Mouse (Mus musculus): ENCODE results near the gene Mapkapk3.
"Not testable (repeated sequence)": the region's sequence is repeated elsewhere in the genome, so short reads cannot be mapped to it uniquely, and the experiment has no call there.

The Mapkapk3 gene

DNA sequence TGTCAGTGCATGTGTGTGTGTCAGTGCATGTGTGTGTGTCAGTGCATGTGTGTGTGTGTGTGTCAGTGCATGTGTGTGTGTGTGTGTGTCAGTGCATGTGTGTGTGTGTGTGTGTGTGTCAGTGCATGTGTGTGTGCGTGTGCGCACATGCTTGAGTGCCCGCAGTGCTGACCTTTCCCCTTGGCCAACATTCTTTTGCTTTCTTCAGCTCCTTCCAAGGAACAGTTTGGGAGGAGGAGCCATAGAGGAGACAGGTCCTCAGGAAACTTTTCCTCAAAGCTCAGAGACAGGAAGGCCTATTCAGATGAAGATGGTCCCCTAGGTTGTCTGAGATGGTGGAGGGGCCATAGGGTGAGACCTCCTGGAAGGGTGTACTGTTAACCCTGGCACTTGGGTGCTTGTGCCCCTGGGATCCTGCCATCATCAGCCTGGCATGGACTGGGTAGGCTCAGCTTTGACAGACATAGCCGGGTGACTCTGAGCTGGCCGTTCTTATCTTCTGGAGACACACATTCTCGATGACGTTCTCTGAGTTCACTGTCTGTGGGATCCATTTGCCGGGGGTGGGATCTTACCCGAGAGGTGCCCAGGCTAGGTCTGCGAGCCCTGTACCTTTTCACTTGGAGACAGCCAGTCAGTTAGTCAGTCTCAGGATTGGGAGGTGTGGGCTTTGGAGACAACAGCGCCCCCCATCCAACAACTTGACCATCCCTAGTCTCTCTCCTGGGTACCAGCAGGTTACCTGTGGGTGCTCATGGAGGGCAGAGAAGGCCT lies 17.6 kb upstream of the Mapkapk3 start:
- peak; percentile 37 for DNase-seq (ENCODE audit: low spot score)

DNA sequence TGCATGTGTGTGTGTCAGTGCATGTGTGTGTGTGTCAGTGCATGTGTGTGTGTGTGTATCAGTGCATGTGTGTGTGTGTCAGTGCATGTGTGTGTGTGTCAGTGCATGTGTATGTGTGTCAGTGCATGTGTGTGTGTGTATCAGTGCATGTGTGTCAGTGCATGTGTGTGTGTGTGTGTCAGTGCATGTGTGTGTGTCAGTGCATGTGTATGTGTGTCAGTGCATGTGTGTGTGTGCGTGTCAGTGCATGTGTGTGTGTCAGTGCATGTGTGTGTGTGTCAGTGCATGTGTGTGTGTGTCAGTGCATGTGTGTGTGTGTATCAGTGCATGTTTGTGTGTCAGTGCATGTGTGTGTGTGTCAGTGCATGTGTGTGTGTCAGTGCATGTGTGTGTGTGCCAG lies 17.0 kb upstream of the Mapkapk3 start:
- DNase-seq (ENCODE audit: low spot score) = not testable (repeated sequence)

DNA sequence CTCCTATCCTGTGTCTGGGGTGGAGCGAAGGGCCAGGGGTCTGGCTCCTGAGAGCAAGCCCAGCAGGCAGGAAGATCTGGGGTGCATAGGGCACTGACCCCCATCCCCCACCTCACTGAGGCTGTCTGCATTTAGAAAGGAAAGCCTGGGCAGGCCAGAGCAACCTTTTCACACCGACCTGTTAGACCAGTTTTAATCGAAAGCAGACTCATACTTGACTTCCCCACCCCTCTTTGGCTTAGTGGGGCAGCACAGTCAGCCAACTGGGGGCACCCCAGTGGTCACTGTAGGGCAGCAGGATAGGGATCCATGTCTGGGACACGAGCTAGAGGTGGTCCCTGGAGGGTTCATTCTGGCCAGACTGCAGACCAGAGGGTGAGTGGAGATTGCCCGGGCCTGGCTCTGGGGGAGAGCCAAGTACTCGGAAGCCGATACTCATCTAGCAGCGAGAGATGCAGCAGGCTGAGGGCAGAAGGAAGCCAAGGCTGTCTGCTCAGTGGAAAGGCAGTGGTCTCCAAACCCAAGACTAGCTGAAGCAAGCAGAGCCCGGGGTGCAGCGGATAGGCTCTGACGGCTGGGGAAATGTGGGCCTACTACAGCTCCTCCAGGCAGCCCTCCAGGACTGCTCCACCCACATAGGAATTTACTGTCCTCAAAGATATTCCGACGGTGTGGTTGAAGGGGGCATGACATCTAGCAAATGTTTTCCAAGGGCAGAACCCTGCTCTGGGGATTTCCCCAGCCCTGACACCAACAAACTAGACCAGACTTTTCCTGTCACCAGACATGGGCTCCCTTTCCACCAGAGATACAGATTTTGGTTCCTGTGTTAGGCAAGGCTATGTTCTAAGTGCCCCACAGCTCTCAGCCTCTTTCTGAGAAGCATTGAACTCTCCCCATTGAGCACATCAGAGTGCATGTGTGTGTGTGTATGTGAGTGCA lies 16.2 kb upstream of the Mapkapk3 start:
- DNase-seq (ENCODE audit: low spot score) = peak; percentile 49

- no peak for DNase-seq (ENCODE audit: low spot score)
These were observed 15.3 kb upstream of the Mapkapk3 start for GRCm38 (mm10) chr9:107305012-107305411.

GRCm38 (mm10) chr9:107304383-107304782 lies 14.7 kb upstream of the Mapkapk3 start:
- DNase-seq (ENCODE audit: low spot score) = no peak

- DNase-seq (ENCODE audit: low spot score) = no peak
These were observed 14.2 kb upstream of the Mapkapk3 start for GRCm38 (mm10) chr9:107303900-107304299.

DNA sequence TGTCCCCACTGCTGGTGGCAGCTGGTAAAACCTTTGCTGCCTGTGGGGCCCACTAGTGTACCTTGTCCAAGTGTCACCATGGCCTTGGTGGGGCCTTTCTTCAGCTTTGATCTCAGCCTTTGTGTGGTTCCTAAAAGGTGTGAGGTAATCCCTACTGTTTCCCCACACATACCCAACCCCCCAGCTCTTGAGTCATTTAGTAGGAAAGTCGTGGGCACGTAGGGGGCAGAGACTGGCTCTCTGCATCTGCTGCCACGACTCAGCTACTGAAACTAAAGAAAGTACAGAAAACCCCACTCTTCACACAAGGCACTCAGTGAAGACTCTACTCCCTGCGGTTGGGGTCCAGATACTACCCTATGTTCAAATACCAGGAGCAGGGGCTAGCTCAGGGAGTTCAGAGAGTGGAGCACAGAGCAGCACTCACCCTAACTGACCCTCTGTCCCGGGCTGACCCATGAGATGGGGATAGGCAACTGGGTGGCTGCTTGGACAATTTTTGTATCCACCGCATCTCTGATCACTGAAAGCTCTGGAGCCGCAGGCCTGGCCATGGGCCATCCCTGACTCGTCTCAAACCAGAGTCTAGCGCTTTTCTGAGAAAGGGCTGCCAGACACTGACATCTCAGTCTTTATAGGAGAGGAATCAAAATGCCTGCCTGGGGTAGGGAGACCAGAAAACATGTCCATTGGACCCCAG lies 13.6 kb upstream of the Mapkapk3 start:
- no peak for DNase-seq (ENCODE audit: low spot score)

DNA sequence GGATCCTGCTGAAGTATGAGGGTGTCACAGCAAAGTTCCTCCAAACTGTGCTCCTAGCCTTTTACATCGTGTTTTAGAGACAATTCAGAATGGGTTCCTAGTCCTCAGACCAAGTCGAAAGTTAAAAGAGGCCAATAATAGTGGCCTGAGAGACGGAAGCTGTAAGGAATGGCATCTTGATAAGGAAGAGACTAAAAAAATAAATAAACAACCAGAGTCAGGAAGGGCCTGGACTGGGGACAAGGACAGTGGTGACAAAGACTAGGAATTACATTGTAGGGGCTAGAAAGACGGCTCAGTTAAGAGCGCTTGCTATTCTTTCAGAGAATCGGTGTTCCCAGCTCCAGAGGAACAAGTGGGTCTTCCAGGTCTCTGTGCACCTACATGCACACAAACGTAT lies 12.9 kb upstream of the Mapkapk3 start:
- DNase-seq (ENCODE audit: low spot score) = no peak

- DNase-seq (ENCODE audit: low spot score) = peak; percentile 53
These were observed 12.1 kb upstream of the Mapkapk3 start for GRCm38 (mm10) chr9:107301554-107302331.

DNA sequence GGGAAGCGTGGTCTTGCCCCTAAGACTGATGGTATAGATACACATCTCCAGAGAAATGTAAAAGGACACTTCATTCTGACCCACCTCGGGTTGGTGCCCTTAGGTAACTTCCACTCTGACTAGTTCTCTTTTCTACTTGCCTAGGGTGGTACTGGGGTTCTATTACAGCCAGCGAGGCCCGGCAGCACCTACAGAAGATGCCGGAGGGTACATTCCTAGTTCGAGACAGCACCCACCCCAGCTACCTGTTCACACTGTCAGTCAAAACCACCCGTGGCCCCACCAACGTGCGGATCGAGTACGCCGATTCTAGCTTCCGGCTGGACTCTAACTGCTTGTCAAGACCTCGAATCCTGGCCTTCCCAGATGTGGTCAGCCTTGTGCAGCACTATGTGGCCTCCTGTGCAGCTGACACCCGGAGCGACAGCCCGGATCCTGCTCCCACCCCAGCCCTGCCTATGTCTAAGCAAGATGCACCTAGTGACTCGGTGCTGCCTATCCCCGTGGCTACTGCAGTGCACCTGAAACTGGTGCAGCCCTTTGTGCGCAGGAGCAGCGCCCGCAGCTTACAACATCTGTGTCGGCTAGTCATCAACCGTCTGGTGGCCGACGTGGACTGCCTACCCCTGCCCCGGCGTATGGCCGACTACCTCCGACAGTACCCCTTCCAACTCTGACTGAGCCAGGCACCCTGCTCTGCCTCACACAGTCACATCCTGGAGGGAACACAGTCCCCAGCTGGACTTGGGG lies 10.7 kb upstream of the Mapkapk3 start:
- peak; percentile 40 for DNase-seq (ENCODE audit: low spot score)

- DNase-seq (ENCODE audit: low spot score) = peak; percentile 45
These were observed 10.1 kb upstream of the Mapkapk3 start for GRCm38 (mm10) chr9:107299783-107300182.

DNA sequence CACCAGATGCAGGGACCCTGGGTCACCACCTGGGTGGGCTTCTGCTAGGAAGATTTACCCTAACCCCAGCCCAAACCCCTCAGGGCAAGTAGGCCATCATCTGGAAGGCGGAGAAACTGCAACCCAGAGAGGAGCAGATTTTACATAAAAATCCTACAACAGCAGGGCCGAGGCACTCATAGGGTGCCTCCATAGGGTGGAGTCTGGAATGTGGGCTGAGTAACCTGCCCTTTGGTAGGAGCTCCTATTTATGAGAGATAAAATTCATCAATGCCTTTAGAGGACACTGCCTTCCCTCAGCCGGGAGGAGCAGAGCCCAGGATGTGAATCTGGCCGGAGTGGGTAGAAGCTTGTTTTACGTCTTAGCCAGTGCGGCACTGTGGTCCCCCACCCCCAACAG lies 9.2 kb upstream of the Mapkapk3 start:
- DNase-seq (ENCODE audit: low spot score) = peak; percentile 44

- DNase-seq (ENCODE audit: low spot score) = peak; percentile 48
These were observed 8.5 kb upstream of the Mapkapk3 start for GRCm38 (mm10) chr9:107298059-107298780.

DNA sequence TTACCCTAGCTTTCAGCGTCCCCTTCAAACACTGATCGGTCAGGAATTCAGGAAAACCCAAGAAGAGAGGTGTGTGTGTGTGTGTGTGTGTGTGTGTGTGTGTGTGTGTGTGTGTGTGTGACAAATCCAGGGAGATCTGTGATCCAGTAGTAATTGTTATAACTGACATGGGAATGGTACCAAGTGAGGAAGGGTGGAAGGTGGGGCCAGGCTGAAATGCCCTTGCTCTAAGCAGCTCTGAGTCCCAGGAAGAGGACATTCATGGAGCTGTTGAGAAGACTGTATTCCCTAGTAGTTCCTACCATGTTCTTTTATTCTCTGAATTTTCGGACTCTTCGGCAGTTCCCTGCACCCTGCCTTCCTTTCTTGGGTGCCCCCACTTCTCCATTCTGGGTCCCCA lies 8.0 kb upstream of the Mapkapk3 start:
- DNase-seq (ENCODE audit: low spot score) = peak; percentile 38

DNA sequence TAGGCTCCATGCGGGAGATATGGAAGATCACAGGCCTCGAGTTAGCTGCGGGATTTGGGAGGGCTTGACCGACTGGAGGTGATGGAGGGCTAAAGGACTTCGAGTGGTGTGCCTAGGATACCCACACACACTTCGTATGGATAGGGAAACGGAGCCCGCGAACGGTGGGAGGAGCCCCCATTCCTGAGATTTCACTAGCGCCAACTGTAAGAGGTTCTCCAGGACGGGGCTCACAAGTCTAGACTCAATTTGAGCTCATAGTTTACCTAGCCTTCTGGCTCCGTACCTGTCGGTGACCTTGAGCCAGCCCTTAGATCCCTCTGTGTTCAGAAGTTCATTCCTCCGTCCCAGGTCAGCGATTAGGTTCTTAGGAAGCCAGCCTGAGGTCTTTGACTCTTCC lies 7.4 kb upstream of the Mapkapk3 start:
- DNase-seq (ENCODE audit: low spot score) = peak; percentile 56

- peak; percentile 94 for DNase-seq (ENCODE audit: low spot score)
These were observed 6.9 kb upstream of the Mapkapk3 start for GRCm38 (mm10) chr9:107296501-107296965.

- DNase-seq (ENCODE audit: low spot score) = no peak
These were observed 6.4 kb upstream of the Mapkapk3 start for GRCm38 (mm10) chr9:107296041-107296440.

GRCm38 (mm10) chr9:107296016-107296040 lies 6.2 kb upstream of the Mapkapk3 start, which contains the start of gene Cish:
Cish (plus strand) TSS chr9:107296026.
- DNase-seq (ENCODE audit: low spot score) = no peak

- DNase-seq (ENCODE audit: low spot score) = no peak
These were observed 5.9 kb upstream of the Mapkapk3 start for GRCm38 (mm10) chr9:107295616-107296015.

DNA sequence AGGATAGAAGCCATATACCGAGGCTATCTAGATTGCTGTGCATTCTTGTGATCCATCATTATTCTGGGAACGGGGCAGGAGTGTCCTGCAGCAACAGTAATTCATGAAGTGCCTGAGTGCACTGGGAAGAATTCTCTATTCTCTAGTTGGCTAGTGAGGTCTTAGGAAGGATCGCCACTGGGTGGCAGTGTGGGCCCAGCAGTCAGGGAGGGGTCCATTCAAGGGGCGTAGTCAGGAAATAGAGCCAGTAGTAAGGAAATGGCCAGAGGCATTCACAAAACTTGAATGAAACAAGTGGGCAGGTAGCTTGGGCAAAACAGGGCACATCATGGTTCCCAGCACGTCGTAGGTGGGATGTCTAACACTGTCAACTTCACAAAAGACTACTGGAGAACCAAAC lies 4.6 kb upstream of the Mapkapk3 start:
- DNase-seq (ENCODE audit: low spot score) = peak; percentile 95

- peak; percentile 93 for DNase-seq (ENCODE audit: low spot score)
These were observed 1.2 kb upstream of the Mapkapk3 start for GRCm38 (mm10) chr9:107290897-107291296.
